ENCODE assay signal across 16 mouse cellular contexts in genomic region chr11:53818794-53819193, GRCm38 (mm10). TPM values are rescaled to one million over a fixed set of nuclear protein-coding genes. Genes with fewer than 3 reads are reported as not detected.
DNase-seq lines count a peak whose midpoint lies in the region; ATAC-seq lines count a peak whose summit lies in the region.
"Had no signal": no experiment of that assay in that cellular context is flagged by ENCODE, and none has a peak within 500 bp of the region (broad histone marks: within the 10 kb centered on the region; RNA-seq: fewer than 3 reads in every experiment).

No protein-coding gene starts in this region.

- H3K9me3 ChIP-seq in lung, embryonic 16.5 days (ENCODE audit: control insufficient read depth, low read length) = no peaks in the 10 kb centered on the region
- H3K9me3 ChIP-seq: forebrain, embryonic 12.5 days; liver, embryonic 12.5 days; neural tube, embryonic 12.5 days had no signal

- peak; percentile 35 for DNase-seq in adrenal gland, postnatal 14 days
- no peak for DNase-seq in adrenal gland, adult 8-10 months
- DNase-seq in lung, postnatal 14 days = no peak
- DNase-seq in kidney, postnatal 10 days = peak; percentile 46
- no peak for DNase-seq in thymus, postnatal 25 days
- no peak for DNase-seq in thymus, postnatal 0 days (ENCODE audit: low spot score)
- DNase-seq: cerebellum, adult 18-20 months; left cerebral cortex, postnatal 4 days; right cerebral cortex, postnatal 4 days had no signal

- WGBS in lung, embryonic 16.5 days = 43% methylated on average over 6 of the region's 6 CpGs

- no peaks in the 10 kb centered on the region for H3K4me1 ChIP-seq in lung, embryonic 16.5 days (replicated peaks; ENCODE audit: control insufficient read depth, insufficient read depth, low read length)
- H3K4me1 ChIP-seq: forebrain, embryonic 12.5 days; neural tube, embryonic 12.5 days had no signal

- no peak overlapping the region for H3K27ac ChIP-seq in lung, embryonic 16.5 days (ENCODE audit: low read length)
- H3K27ac ChIP-seq: forebrain, embryonic 12.5 days; liver, embryonic 12.5 days; neural tube, embryonic 12.5 days had no signal

- no peak overlapping the region for H3K9ac ChIP-seq in lung, embryonic 16.5 days (ENCODE audit: low read length)
- H3K9ac ChIP-seq: forebrain, embryonic 12.5 days; liver, embryonic 12.5 days; neural tube, embryonic 12.5 days had no signal

- ATAC-seq in lung, embryonic 16.5 days (ENCODE audit: low read depth) = peak; percentile 38
- no peak for ATAC-seq in erythroid progenitor cell, adult 5-6 weeks (replicated peaks; ENCODE audit: low FRiP score, poor library complexity, severe bottlenecking)
- ATAC-seq: liver, embryonic 12.5 days had no signal

- no peak overlapping the region for H3K4me3 ChIP-seq in lung, embryonic 16.5 days (ENCODE audit: low read length)
- H3K4me3 ChIP-seq: forebrain, embryonic 12.5 days; liver, embryonic 12.5 days; neural tube, embryonic 12.5 days had no signal

- H3K27me3 ChIP-seq in lung, embryonic 16.5 days (ENCODE audit: control insufficient read depth, insufficient read depth, low read depth, low read length) = no peaks in the 10 kb centered on the region
- H3K27me3 ChIP-seq: forebrain, embryonic 12.5 days; liver, embryonic 12.5 days; neural tube, embryonic 12.5 days had no signal

- no peaks in the 10 kb centered on the region for H3K36me3 ChIP-seq in lung, embryonic 16.5 days (ENCODE audit: control insufficient read depth, insufficient read depth, low read length)
- H3K36me3 ChIP-seq: forebrain, embryonic 12.5 days; liver, embryonic 12.5 days; neural tube, embryonic 12.5 days had no signal

- H3K4me2 ChIP-seq in lung, embryonic 16.5 days (ENCODE audit: low read depth, low read length) = no peak overlapping the region
- H3K4me2 ChIP-seq: forebrain, embryonic 12.5 days; liver, embryonic 12.5 days; neural tube, embryonic 12.5 days had no signal

RNA-seq across cellular contexts. Expression of gene Gm12216, which starts 40.3 kb away (rescaled TPM):
- 4.6 and 6.0 TPM in 2 replicates for total RNA-seq in adrenal gland, postnatal 14 days (2021)
- total RNA-seq in adrenal gland, adult 8-10 months (2022) = 10 to 100 TPM in 2 of 4 experiments, 1 to 10 TPM in 2; 4.1 to 12.6 (median 9.8) TPM
- polyA plus RNA-seq in lung, embryonic 16.5 days (2015; fragmentation: Nextera tagmentation; extraction: Ambion mirVana) = 1.8 and 2.4 TPM in 2 replicates
- polyA plus RNA-seq in thymus, postnatal 0 days (2015; fragmentation: Nextera tagmentation; extraction: Ambion mirVana) = 24.2 and 25.5 TPM in 2 replicates
- total RNA-seq in erythroid progenitor cell, adult 5-6 weeks (2015; ENCODE audit: low replicate concordance) = not detected in 2 replicates
- total RNA-seq in erythroid progenitor cell, adult 5-6 weeks (2017; ENCODE audit: low replicate concordance) = 0.51 TPM in 1 of 2 replicates, not detected in the other
- total RNA-seq: midbrain, postnatal 0 days had no signal
- polyA plus RNA-seq: forebrain, embryonic 12.5 days; neural tube, embryonic 12.5 days had no signal

RNA-seq across cellular contexts. Expression of gene Gm17334, which starts 45.8 kb away (rescaled TPM):
- 0.37 and 0.41 TPM in 2 replicates for total RNA-seq in adrenal gland, postnatal 14 days (2021)
- total RNA-seq in adrenal gland, adult 8-10 months (2022) = 1 to 10 TPM in 2 of 4 experiments, under 1 TPM in 2; 0.84 to 1.5 (median 1.1) TPM
- 0.24 and 0.39 TPM in 2 replicates for polyA plus RNA-seq in lung, embryonic 16.5 days (2015; fragmentation: Nextera tagmentation; extraction: Ambion mirVana)
- polyA plus RNA-seq in thymus, postnatal 0 days (2015; fragmentation: Nextera tagmentation; extraction: Ambion mirVana) = 0.94 and 1.2 TPM in 2 replicates
- not detected in 2 replicates for total RNA-seq in erythroid progenitor cell, adult 5-6 weeks (2015; ENCODE audit: low replicate concordance)
- total RNA-seq in erythroid progenitor cell, adult 5-6 weeks (2017; ENCODE audit: low replicate concordance) = not detected in 2 replicates
- total RNA-seq: layer of hippocampus, postnatal 10 days; left cerebral cortex, postnatal 4 days; midbrain, postnatal 0 days had no signal
- polyA plus RNA-seq: forebrain, embryonic 12.5 days; midbrain, postnatal 0 days; neural tube, embryonic 12.5 days had no signal

RNA-seq across cellular contexts. Expression of gene Irf1, which starts 49.0 kb away (rescaled TPM):
- total RNA-seq in adrenal gland, postnatal 14 days (2021) = 19.6 and 32.7 TPM in 2 replicates
- total RNA-seq in adrenal gland, adult 8-10 months (2022) = 10 to 100 TPM; 29.0 to 50.6 (median 43.2) TPM
- 29.7 and 33.9 TPM in 2 replicates for polyA plus RNA-seq in lung, embryonic 16.5 days (2015; fragmentation: Nextera tagmentation; extraction: Ambion mirVana)
- 105 and 114 TPM in 2 replicates for polyA plus RNA-seq in thymus, postnatal 0 days (2015; fragmentation: Nextera tagmentation; extraction: Ambion mirVana)
- 10.1 and 10.9 TPM in 2 replicates for total RNA-seq in erythroid progenitor cell, adult 5-6 weeks (2015; ENCODE audit: low replicate concordance)
- total RNA-seq in erythroid progenitor cell, adult 5-6 weeks (2017; ENCODE audit: low replicate concordance) = 7.2 and 38.7 TPM in 2 replicates

Comparison
In these comparisons a context has a peak if more than half of its experiments do, and no peak if none do; other contexts are left out.
1. DNase-seq: peak in adrenal gland, postnatal 14 days (single experiment) and kidney, postnatal 10 days (single experiment); none in adrenal gland, adult 8-10 months (single experiment), lung, postnatal 14 days (single experiment), thymus, postnatal 25 days (single experiment) and thymus, postnatal 0 days (single experiment).